Comparison of ENCODE assay signal across 25 mouse cellular contexts in genomic region chr14:81037635-81038034, GRCm38 (mm10).
"Had no signal": no experiment of that assay in that cellular context is flagged by ENCODE, and none has a peak within 500 bp of the region (broad histone marks: within the 10 kb centered on the region; RNA-seq: fewer than 3 reads in every experiment).

No protein-coding gene starts in this region.

- H3K4me2 ChIP-seq: heart, embryonic 12.5 days; hindbrain, embryonic 12.5 days; hindbrain, embryonic 14.5 days; intestine, embryonic 15.5 days; limb, embryonic 12.5 days had no signal

- H3K4me3 ChIP-seq: gastrocnemius, adult 2 months; heart, embryonic 10.5 days; heart, embryonic 12.5 days; hindbrain, embryonic 10.5 days; hindbrain, embryonic 12.5 days; intestine, embryonic 15.5 days; layer of hippocampus, adult 2 months; left cerebral cortex, adult 2 months; limb, embryonic 10.5 days; limb, embryonic 12.5 days had no signal

- ATAC-seq: forebrain, embryonic 16.5 days; hindbrain, embryonic 16.5 days; inflammation-experienced regulatory T-cells, adult 6 months; intestine, embryonic 15.5 days; intestine, postnatal 0 days had no signal

- H3K4me1 ChIP-seq: heart, embryonic 10.5 days; heart, embryonic 12.5 days; hindbrain, embryonic 10.5 days; hindbrain, embryonic 12.5 days; intestine, embryonic 15.5 days; limb, embryonic 10.5 days; limb, embryonic 12.5 days had no signal

- DNase-seq: gastrocnemius, adult 2 months; gastrocnemius, postnatal 10 days; gastrocnemius, postnatal 25 days; heart, adult 18-20 months; heart, postnatal 10 days; heart, postnatal 4 days; kidney, adult 18-20 months; kidney, adult 8-10 months; kidney, postnatal 10 days; kidney, postnatal 25 days; kidney, postnatal 4 days had no signal

- H3K36me3 ChIP-seq: heart, embryonic 10.5 days; heart, embryonic 12.5 days; hindbrain, embryonic 10.5 days; hindbrain, embryonic 12.5 days; intestine, embryonic 15.5 days; limb, embryonic 10.5 days; limb, embryonic 12.5 days had no signal

- H3K27me3 ChIP-seq: heart, embryonic 12.5 days; hindbrain, embryonic 12.5 days; intestine, embryonic 15.5 days; limb, embryonic 12.5 days had no signal

- H3K27ac ChIP-seq: gastrocnemius, adult 2 months; heart, embryonic 10.5 days; hindbrain, embryonic 10.5 days; hindbrain, embryonic 12.5 days; hindbrain, embryonic 14.5 days; intestine, embryonic 15.5 days; layer of hippocampus, adult 2 months; left cerebral cortex, adult 2 months; limb, embryonic 10.5 days; limb, embryonic 12.5 days had no signal

- H3K9ac ChIP-seq: heart, embryonic 12.5 days; hindbrain, embryonic 12.5 days; hindbrain, embryonic 14.5 days; intestine, embryonic 15.5 days; limb, embryonic 12.5 days had no signal

- H3K9me3 ChIP-seq: heart, embryonic 10.5 days; heart, embryonic 12.5 days; hindbrain, embryonic 10.5 days; hindbrain, embryonic 12.5 days; intestine, embryonic 15.5 days; limb, embryonic 10.5 days; limb, embryonic 12.5 days had no signal
